Mouse (Mus musculus) embryonic facial prominence, embryonic 11.5 days (tissue): ENCODE results near the gene Slc12a7. TPM values are rescaled to one million over a fixed set of nuclear protein-coding genes. Genes with fewer than 3 reads are reported as not detected.

Source experiments
- ATAC-seq: fragments of 200-750 bp; cut with Nextera tagmentation; replicated peaks from 2 replicates; pipeline ENCODE4 v1.8.0; 2017; ENCODE audit warnings: low read depth; ENCODE audit not compliant: insufficient number of reproducible peaks, low FRiP score, low TSS enrichment
- DNase-seq: peaks from one replicate; pipeline ENCODE4 v3.0.0-alpha.2; 2015; ENCODE audit warnings: low spot score
- H3K27ac ChIP-seq: fragments of 300-500 bp; sonication (generic); replicated peaks from 2 replicates; pipeline ENCODE4 v1.5.1; 2014; ENCODE audit warnings: mild to moderate bottlenecking, low read depth, low read length, control low read depth
- H3K27me3 ChIP-seq: fragments of 300-500 bp; sonication (generic); 2 replicates; pipeline ENCODE4 v1.6.1; 2014; ENCODE audit warnings: mild to moderate bottlenecking, low read length, moderate library complexity, mixed read lengths; ENCODE audit not compliant: control insufficient read depth, insufficient read depth
- H3K36me3 ChIP-seq: fragments of 300-500 bp; sonication (generic); replicated peaks from 2 replicates; pipeline ENCODE4 v1.6.1; 2014; ENCODE audit warnings: low read depth, mild to moderate bottlenecking, low read length, moderate library complexity, mixed read lengths; ENCODE audit not compliant: control insufficient read depth, insufficient read depth
- H3K4me1 ChIP-seq: fragments of 300-500 bp; sonication (generic); 2 replicates; pipeline ENCODE4 v1.6.1; 2014; ENCODE audit warnings: low read length, mixed read lengths; ENCODE audit not compliant: control insufficient read depth, insufficient read depth
- H3K4me2 ChIP-seq: fragments of 300-500 bp; sonication (generic); 2 replicates; pipeline ENCODE4 v1.6.1; 2014; ENCODE audit warnings: low read depth, mild to moderate bottlenecking, control low read depth, low read length, moderate library complexity
- H3K4me3 ChIP-seq: fragments of 300-500 bp; sonication (generic); 2 replicates; pipeline ENCODE4 v1.5.1; 2014; ENCODE audit warnings: low read depth, low read length, control low read depth
- H3K9ac ChIP-seq: fragments of 300-500 bp; sonication (generic); replicated peaks from 2 replicates; pipeline ENCODE4 v1.6.1; 2014; ENCODE audit warnings: mild to moderate bottlenecking, control low read depth, low read length
- H3K9me3 ChIP-seq: fragments of 300-500 bp; sonication (generic); replicated peaks from 2 replicates; pipeline ENCODE4 v1.6.1; 2016; ENCODE audit warnings: mild to moderate bottlenecking, low read length, inconsistent platforms, mixed read lengths; ENCODE audit not compliant: control insufficient read depth
- WGBS: fragments of 180-500 bp; shearing (Covaris S2); extraction: QIAGEN DNeasy Blood & Tissue Kit; methylation state at CpG from one replicate; pipeline ENCODE4 v1.1.7; 2014; 5-methylcytosine and 5-hydroxymethylcytosine counted together
- polyA plus RNA-seq: library from polyadenylated mRNA; unstranded; fragments of >200 nt; fragmentation: Nextera tagmentation; extraction: Ambion mirVana; gene quantifications from 2 replicates; pipeline ENCODE4 v1.2.1, GENCODE M21; 2014

The Slc12a7 gene
- polyA plus RNA-seq, 1 experiment from 2014 or later, result 39.6 TPM

GRCm38 (mm10) chr13:73846589-73847464 lies 113.9 kb downstream of the Slc12a7 start:
- Histone ChIP-seq H3K9ac (peak overlapping the region; percentile 77), H3K4me2 (peak overlapping the region; percentile 92), H3K4me1 (no peaks in the 10 kb centered on the region), H3K4me3 (peak overlapping the region; percentile 72), H3K27ac (no peak overlapping the region), H3K27me3 (no peaks in the 10 kb centered on the region), H3K9me3 (no peaks in the 10 kb centered on the region), H3K36me3 (no peaks in the 10 kb centered on the region)
- ATAC-seq (peak; percentile 41), DNase-seq (peak; percentile 43)
- under 1% methylated on average over 61 of the region's 65 CpGs for WGBS

- Histone ChIP-seq H3K9me3 (no peaks in the 10 kb centered on the region), H3K9ac (peak within 1 kb of the TSS; percentile 77), H3K4me3 (peak within 1 kb of the TSS; percentile 72), H3K27ac (no peak within 1 kb of the TSS), H3K4me2 (peak within 1 kb of the TSS; percentile 92), H3K4me1 (no peaks in the 10 kb centered on the region), H3K27me3 (no peaks in the 10 kb centered on the region), H3K36me3 (no peaks in the 10 kb centered on the region)
- DNase-seq (peak; percentile 94), ATAC-seq (peak; percentile 77)
- under 1% methylated on average over 38 of the region's 38 CpGs for WGBS
These were observed 114.6 kb downstream of the Slc12a7 start, which contains the start of gene Nkd2 for GRCm38 (mm10) chr13:73847465-73847836. Gene Nkd2 (minus strand): TSS chr13:73847631.

Other genes starting within 250 kb of the Slc12a7 start
- 0.10 TPM in 1 of 2 replicates, not detected in the other for gene Slc6a3, start 196.3 kb upstream of the Slc12a7 start, polyA plus RNA-seq
- gene Clptm1l, start 129.1 kb upstream of the Slc12a7 start, polyA plus RNA-seq, result 110 and 124 TPM in 2 replicates
- gene Tert, start 106.2 kb upstream of the Slc12a7 start, polyA plus RNA-seq, result 3.3 and 3.8 TPM in 2 replicates
- gene Slc6a18, start 55.1 kb upstream of the Slc12a7 start, polyA plus RNA-seq, result not detected in 2 replicates
- 0.08 and 0.32 TPM in 2 replicates for gene Slc6a19, start 28.2 kb upstream of the Slc12a7 start, polyA plus RNA-seq
- gene Nkd2, start 114.5 kb downstream of the Slc12a7 start, polyA plus RNA-seq, result 20.1 and 20.2 TPM in 2 replicates
- gene Trip13, start 204.7 kb downstream of the Slc12a7 start, polyA plus RNA-seq, result 65.1 and 67.4 TPM in 2 replicates
- gene Brd9, start 204.7 kb downstream of the Slc12a7 start, polyA plus RNA-seq, result 62.6 and 66.3 TPM in 2 replicates
- gene Zdhhc11, start 230.8 kb downstream of the Slc12a7 start, polyA plus RNA-seq, result not detected in 2 replicates